In genomic region chr12:3819899-3820298, GRCm38 (mm10) we compare ENCODE assay signal across 17 mouse cellular contexts. TPM values are rescaled to one million over a fixed set of nuclear protein-coding genes. Genes with fewer than 3 reads are reported as not detected.
DNase-seq lines count a peak whose midpoint lies in the region; ATAC-seq and TF ChIP-seq lines count a peak whose summit lies in the region.
"Had no signal": no experiment of that assay in that cellular context is flagged by ENCODE, and none has a peak within 500 bp of the region (broad histone marks: within the 10 kb centered on the region; RNA-seq: fewer than 3 reads in every experiment).

No protein-coding gene starts in this region.

- no peak for ATAC-seq in heart, embryonic 14.5 days (ENCODE audit: insufficient number of reproducible peaks, insufficient read depth, low FRiP score, low read depth)
- ATAC-seq in lung, embryonic 16.5 days (ENCODE audit: low read depth): 0 out of 2 replicates have a peak, but pooled peaks have one; percentile 12
- ATAC-seq in intestine, postnatal 0 days: peak; percentile 26; the same call in 1 of the 2 replicates
- ATAC-seq: CD4-positive, CD25-positive, alpha-beta regulatory T cell, adult 4 months; forebrain, postnatal 0 days had no signal

- H3K4me1 ChIP-seq in heart, embryonic 14.5 days (ENCODE audit: control insufficient read depth in 2 of 2, insufficient read depth in 2 of 2, low read length in 2 of 2): peaks cover 57 to 77% of the 10 kb centered on the region in 2 experiments
- H3K4me1 ChIP-seq in lung, embryonic 16.5 days (replicated peaks; ENCODE audit: control insufficient read depth, insufficient read depth, low read length): peaks cover 36% of the 10 kb centered on the region
- peaks cover 14% of the 10 kb centered on the region; the same call in 1 of the 2 replicates for H3K4me1 ChIP-seq in intestine, postnatal 0 days (replicated peaks; ENCODE audit: control insufficient read depth, insufficient read depth, low read length)

- peak; percentile 39 for DNase-seq in cerebellum, adult 11-12 months
- no peak for DNase-seq in cerebellum, adult 8-10 months
- no peak for DNase-seq in heart, adult 8-10 months (ENCODE audit: low spot score)
- DNase-seq in lung, postnatal 36 days: no peak
- DNase-seq in layer of hippocampus, postnatal 10 days (ENCODE audit: low spot score in 2 of 2): no peak
- DNase-seq: forebrain, postnatal 0 days; kidney, adult 9 months; kidney, postnatal 36 days; liver, embryonic 13.5 days; thymus, postnatal 25 days had no signal

- 6% methylated on average over 4 of the region's 4 CpGs for WGBS in heart, embryonic 14.5 days
- 22% methylated on average over 4 of the region's 4 CpGs for WGBS in lung, embryonic 16.5 days
- 14% methylated on average over 4 of the region's 4 CpGs for WGBS in intestine, postnatal 0 days

- H3K9me3 ChIP-seq in heart, embryonic 14.5 days (ENCODE audit: control insufficient read depth, low read length): no peaks in the 10 kb centered on the region
- no peaks in the 10 kb centered on the region for H3K9me3 ChIP-seq in lung, embryonic 16.5 days (ENCODE audit: control insufficient read depth, low read length)
- H3K9me3 ChIP-seq in intestine, postnatal 0 days (ENCODE audit: control insufficient read depth): no peaks in the 10 kb centered on the region
- H3K9me3 ChIP-seq: G1E; hindbrain, embryonic 10.5 days; liver, embryonic 13.5 days; midbrain, embryonic 12.5 days had no signal

- H3K4me3 ChIP-seq in heart, embryonic 14.5 days (ENCODE audit: control insufficient read depth in 1 of 2, insufficient read depth in 1 of 2, low read depth in 1 of 2, low read length in 2 of 2): no peak overlapping the region
- no peak overlapping the region for H3K4me3 ChIP-seq in lung, embryonic 16.5 days (ENCODE audit: low read length)
- H3K4me3 ChIP-seq in intestine, postnatal 0 days (ENCODE audit: low read depth, low read length): no peak overlapping the region
- H3K4me3 ChIP-seq: hindbrain, embryonic 10.5 days; liver, embryonic 13.5 days; midbrain, embryonic 12.5 days had no signal

- H3K27me3 ChIP-seq in heart, embryonic 14.5 days (ENCODE audit: control insufficient read depth, insufficient read depth, low read length): no peaks in the 10 kb centered on the region
- H3K27me3 ChIP-seq in lung, embryonic 16.5 days (ENCODE audit: control insufficient read depth, insufficient read depth, low read depth, low read length): no peaks in the 10 kb centered on the region
- no peaks in the 10 kb centered on the region for H3K27me3 ChIP-seq in intestine, postnatal 0 days (replicated peaks; ENCODE audit: control insufficient read depth, insufficient read depth, low read length)
- H3K27me3 ChIP-seq: liver, embryonic 13.5 days; midbrain, embryonic 12.5 days had no signal

- no peaks in the 10 kb centered on the region for H3K36me3 ChIP-seq in heart, embryonic 14.5 days (ENCODE audit: control insufficient read depth, insufficient read depth, low read length)
- H3K36me3 ChIP-seq in lung, embryonic 16.5 days (ENCODE audit: control insufficient read depth, insufficient read depth, low read length): no peaks in the 10 kb centered on the region
- H3K36me3 ChIP-seq in intestine, postnatal 0 days (ENCODE audit: control insufficient read depth, insufficient read depth): peaks cover 10% of the 10 kb centered on the region; the same call in 1 of the 2 replicates
- H3K36me3 ChIP-seq: G1E; hindbrain, embryonic 10.5 days; liver, embryonic 13.5 days; midbrain, embryonic 12.5 days had no signal

- H3K4me2 ChIP-seq in heart, embryonic 14.5 days (ENCODE audit: low read length): no peak overlapping the region
- no peak overlapping the region for H3K4me2 ChIP-seq in lung, embryonic 16.5 days (ENCODE audit: low read depth, low read length)
- no peak overlapping the region for H3K4me2 ChIP-seq in intestine, postnatal 0 days (replicated peaks; ENCODE audit: low read depth)
- H3K4me2 ChIP-seq: liver, embryonic 13.5 days; midbrain, embryonic 12.5 days had no signal

- H3K9ac ChIP-seq in heart, embryonic 14.5 days (ENCODE audit: low read length): peak overlapping the region; percentile 22; the same call in 1 of the 2 replicates
- H3K9ac ChIP-seq in lung, embryonic 16.5 days (ENCODE audit: low read length): no peak overlapping the region
- H3K9ac ChIP-seq in intestine, postnatal 0 days (ENCODE audit: low read depth, low read length): no peak overlapping the region
- H3K9ac ChIP-seq: forebrain, postnatal 0 days; liver, embryonic 13.5 days; midbrain, embryonic 12.5 days had no signal

- TF ChIP-seq CTCF in intestine, postnatal 0 days (IDR thresholded peaks at IDR 0.05; ENCODE audit: low read depth): no peak

- H3K27ac ChIP-seq in heart, embryonic 14.5 days (replicated peaks in 1 of 2; ENCODE audit: control insufficient read depth in 1 of 2, insufficient read depth in 1 of 2, low read depth in 2 of 2, low read length in 2 of 2): no peak overlapping the region
- H3K27ac ChIP-seq in lung, embryonic 16.5 days (ENCODE audit: low read length): no peak overlapping the region
- no peak overlapping the region for H3K27ac ChIP-seq in intestine, postnatal 0 days (ENCODE audit: low read depth, low read length)
- H3K27ac ChIP-seq: hindbrain, embryonic 10.5 days; liver, embryonic 13.5 days; midbrain, embryonic 12.5 days had no signal

RNA-seq across cellular contexts. Expression of gene Dnmt3a, which starts 14.1 kb away (rescaled TPM):
- 44.8 and 48.7 TPM in 2 replicates for polyA plus RNA-seq in heart, embryonic 14.5 days (2014; fragmentation: Nextera tagmentation; extraction: Ambion mirVana)
- 10 to 100 TPM; 46.0 to 59.4 (median 50.9) TPM for total RNA-seq in heart, adult 8-10 months (2022)
- 64.2 and 77.3 TPM in 2 replicates for polyA plus RNA-seq in lung, embryonic 16.5 days (2015; fragmentation: Nextera tagmentation; extraction: Ambion mirVana)
- polyA plus RNA-seq in intestine, postnatal 0 days (2015; fragmentation: Nextera tagmentation; extraction: Ambion mirVana): 33.9 and 42.2 TPM in 2 replicates
- total RNA-seq in layer of hippocampus, postnatal 10 days (2021): 100 to 1,000 TPM; 288 to 295 TPM
